Mouse (Mus musculus): Measurements from ENCODE around the gene Hipk3. TPM values are rescaled to one million over a fixed set of nuclear protein-coding genes. Genes with fewer than 3 reads are reported as not detected.

The Hipk3 gene
- total RNA-seq (2021) = 100 to 1,000 TPM; 241 to 253 TPM
- long read RNA-seq, experiment 1, full-length matches to known transcripts = 108 of 210 reads
- long read RNA-seq, experiment 1, partial matches to known transcripts = 39 of 210 reads
- long read RNA-seq, experiment 1, other reads (novel, unspliced or antisense) = 63 of 210 reads
- long read RNA-seq, experiment 2, full-length matches to known transcripts = 85 of 152 reads
- long read RNA-seq, experiment 2, partial matches to known transcripts = 27 of 152 reads
- long read RNA-seq, experiment 2, other reads (novel, unspliced or antisense) = 40 of 152 reads

DNA sequence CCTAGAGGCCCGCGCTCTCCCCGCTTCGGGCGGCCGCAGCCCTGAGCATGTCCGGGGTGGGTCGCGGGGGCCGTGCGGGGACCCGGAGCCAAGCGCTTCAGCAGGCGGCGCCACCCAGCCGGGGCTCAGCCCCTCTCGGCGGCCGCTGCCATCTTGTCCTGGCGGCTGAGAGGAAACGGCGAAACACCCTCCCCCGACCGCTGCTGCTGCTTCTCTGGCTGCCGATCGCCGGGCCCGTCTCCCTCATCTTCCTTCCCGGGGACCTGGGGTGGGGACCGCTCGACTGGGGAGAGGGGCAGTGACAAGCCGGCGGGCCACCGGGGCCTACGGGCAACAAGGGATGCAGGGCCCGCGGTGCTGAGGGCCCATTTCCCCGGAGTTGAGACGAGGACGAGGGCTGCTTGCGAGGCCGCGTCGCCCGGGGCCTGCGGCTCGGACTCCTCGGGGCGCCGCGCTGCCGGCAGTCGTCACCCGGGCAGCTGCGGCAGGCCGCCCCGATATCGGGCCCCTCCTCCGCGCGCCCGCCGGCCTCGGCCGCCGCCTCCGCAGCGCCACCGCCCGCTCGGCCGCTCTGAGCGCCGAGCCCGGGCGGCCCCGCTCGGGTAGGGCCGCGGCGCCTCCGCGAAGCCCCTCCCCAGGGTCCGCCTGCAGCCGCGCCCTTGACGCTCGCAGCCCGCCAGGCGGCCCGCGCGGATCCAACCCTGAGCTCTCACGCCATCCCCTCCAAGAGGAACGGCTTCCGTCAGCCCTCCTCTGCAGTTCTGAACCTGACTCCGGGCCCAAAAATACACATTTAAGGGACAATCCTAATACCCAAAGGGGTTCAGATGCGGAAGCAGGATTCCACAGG, at the start of gene Hipk3:
Gene Hipk3 (minus strand): TSS at position 496 of the 850 bp plus-strand sequence.
- DNase-seq (ENCODE audit: low spot score) = peak; percentile 81

DNA sequence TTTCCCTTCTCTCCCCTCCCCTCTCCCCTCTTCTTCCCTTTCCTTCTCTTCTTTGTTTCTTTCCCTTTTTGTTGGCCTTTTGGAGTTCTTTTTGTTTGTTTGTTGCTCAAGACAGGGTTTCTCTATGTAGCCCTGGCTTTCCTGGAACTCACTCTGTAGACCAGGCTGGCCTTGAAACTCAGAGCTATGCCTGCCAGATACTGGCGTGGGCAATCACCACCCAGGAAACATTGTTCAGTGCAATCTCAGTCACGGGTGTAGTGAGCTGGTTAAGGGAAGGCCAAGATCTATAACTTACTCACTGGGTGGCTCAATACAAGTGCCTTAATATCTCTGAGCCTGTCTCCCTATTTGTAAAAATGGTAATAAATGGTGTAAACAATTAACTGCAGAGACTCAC, 46.0 kb upstream of the Hipk3 start:
- no peak for DNase-seq (ENCODE audit: low spot score)

DNA sequence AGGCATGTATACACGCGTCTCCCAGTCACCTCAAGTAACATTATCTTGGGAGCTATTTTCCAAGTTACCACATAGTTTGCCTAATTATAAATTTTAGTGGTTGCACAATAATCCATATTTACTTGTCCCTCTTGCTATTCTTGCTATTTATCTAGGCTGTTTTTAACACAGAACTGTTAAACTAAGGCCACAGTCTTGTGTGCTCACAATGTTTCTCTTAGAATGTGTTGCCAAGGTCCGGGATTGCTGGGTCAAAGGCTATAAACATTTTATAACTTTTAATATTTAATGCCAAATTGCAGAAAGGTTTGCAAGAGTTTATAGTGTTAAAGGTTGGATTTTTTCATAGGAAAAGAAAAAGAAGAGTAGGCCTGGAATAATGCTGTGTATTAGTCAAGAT, 40.5 kb upstream of the Hipk3 start:
- no peak for DNase-seq (ENCODE audit: low spot score)

DNA sequence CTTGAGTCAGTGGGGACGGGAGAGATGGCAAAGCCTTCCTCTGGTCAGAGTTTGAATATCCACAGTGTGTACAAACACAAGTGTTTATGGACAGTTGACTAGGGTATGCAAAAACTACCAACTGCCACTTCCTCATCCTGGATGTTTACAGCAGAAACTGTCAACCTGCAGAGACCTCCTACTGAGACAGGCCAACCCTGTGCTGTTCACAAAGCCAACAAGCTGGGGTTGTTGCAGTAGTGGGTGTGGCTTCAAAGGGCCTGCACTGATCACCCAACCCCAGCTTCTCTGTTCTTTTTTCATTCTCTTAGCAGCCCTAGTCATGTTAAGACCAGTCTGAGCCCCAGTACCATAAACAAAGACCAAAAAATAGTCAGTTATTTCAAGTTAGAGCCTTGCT, 38.3 kb upstream of the Hipk3 start:
- no peak for DNase-seq (ENCODE audit: low spot score)

DNA sequence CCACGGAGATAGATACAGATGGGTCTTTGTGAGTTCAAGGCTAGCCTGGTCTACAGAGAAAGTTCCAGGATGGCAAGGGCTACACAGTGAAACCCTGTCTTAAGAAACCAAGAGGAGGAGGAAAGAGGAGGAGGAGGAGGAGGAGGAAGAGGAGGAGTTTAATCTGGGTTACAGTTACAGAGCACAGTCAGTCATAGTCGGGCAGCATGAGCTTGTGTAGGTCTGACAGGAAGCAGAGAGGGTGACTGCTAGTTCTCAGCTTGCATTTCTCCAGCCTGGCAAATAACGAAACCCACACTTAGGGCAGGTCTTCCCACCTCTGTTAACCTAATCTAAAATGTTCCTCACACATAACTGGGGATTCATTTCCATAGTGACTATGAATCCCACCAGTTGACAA, 32.3 kb upstream of the Hipk3 start:
- DNase-seq (ENCODE audit: low spot score) = no peak

DNA sequence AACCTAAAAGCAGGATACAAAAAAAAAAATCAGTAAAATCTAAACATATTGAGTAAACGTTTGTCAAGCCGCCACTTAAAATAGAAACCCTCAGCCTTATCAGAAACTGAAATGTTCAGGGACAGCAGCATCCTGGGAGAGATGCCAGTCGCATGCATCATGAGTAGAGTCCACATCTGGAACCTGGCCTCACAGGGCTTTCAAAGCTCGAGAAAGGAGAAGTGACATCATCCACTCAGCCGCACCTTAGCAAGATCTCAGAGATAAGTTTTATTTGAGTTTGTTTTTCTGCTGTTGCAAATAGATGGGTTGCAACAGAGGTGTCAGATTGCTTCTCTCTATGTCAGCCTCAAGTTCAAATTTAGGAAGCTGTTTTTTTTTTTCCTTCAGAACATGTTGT, 31.3 kb upstream of the Hipk3 start:
- DNase-seq (ENCODE audit: low spot score) = no peak

DNA sequence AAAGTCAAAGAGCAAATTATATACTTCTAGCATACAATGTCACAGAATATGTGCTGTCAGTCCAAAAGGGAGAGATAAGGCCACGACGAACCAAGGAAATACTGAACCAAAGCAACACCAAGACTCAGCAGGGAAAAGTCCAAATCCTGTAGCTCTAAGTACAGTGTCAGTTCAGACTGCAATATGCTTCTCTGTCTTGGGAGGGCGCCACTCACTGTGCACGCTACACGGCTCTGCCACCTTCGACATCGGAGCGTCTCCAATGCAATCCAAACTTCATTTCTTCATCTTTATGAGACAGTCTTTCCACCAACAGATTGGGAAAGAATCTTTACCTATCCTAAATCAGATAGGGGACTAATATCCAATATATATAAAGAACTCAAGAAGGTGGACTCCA, 17.4 kb upstream of the Hipk3 start:
- DNase-seq (ENCODE audit: low spot score) = no peak

DNA sequence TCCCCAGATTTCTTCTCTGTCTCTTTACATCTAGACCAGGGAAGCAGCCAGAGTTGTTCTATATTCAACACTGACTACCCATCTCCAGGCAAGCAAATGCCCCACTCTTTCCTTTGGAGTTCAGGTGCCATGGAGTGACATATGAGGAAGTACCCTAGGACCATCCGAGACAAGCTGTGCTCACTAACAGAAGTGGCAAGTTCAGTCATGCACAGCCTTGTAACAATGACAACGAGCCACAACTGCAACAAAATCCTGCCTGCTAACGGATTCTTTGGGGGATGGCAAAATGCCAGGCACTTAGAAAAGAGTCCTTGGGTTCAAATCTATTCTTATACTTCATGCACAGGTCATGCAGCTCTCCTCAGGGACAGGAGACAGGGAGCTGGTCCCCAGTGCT, 8.1 kb upstream of the Hipk3 start:
- DNase-seq (ENCODE audit: low spot score) = no peak

DNA sequence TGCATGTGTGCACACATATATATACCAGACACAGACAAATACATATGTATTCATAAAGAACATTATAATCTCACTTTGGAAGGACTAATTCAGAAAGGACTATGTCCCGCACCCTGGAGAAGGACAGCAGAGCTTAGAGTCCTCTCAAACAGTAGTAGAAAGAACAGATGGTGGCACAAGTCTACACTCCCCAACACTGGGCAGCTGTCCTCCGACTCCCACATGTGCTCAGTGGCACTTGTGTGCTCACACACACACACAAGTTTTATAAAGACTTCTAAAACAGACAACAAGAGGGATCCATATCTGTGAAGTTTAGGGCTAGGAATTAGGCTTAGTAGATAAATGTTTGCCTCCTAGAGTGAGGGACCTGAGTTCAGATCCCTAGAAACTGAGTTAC, 6.8 kb upstream of the Hipk3 start:
- no peak for DNase-seq (ENCODE audit: low spot score)

DNA sequence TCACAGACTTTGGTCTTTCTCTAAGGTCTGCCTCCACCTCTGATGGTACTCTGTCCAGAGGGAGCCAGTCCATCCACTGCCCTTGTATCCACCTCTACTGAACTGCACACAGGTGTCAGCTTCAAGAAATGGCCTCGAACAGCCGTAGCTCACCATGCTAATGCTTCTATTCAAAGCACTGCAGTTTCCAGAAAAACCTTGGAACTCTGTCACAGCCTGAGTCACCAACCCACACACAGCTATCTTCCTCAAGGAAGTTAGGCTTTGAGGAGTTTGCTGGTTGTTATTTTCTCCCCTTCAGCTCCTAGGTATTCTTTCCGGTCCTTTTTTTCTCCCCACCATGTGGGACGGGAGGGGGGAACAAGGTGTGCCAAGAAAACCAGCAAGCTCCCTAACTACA, 3.5 kb upstream of the Hipk3 start:
- DNase-seq (ENCODE audit: low spot score) = no peak

DNA sequence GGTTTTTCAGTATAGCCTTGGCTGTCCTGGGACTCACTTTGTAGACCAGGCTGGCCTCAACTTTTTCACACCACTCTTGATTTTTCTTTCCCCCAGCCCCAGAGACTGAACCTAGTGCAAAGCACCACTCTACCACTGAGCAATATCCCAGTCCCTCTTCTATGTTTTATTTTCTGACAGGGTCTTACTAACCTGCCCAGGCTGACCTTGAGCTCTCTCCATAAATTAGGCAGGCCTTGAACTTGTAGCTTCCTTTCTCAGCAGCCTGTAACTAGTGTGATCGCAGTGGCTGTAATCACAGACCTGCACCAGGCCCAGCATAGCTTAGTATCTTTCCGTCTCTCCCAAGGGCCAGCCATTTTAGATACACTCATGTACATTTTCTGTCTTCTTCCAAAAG, 3.0 kb upstream of the Hipk3 start:
- DNase-seq (ENCODE audit: low spot score) = no peak

DNA sequence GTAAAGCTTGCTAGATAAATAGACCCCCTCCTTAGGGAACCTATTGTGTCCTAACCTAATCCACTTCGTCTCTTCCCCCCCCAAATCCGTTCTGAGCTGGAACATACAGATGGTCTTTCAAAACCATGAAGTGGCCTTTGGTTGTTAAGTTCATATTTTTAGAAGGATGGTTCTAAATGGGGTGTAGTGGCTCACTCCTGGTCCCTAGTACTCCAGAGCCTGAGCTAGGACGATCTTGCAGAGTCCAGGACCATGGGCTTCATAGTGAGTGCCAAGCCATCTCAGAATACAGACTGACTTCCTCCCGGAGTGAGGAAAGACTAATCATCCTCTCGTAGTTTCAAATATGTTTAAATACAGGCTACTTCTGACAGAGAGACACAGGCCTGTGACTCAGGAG, 2.0 kb upstream of the Hipk3 start:
- DNase-seq (ENCODE audit: low spot score) = no peak

DNA sequence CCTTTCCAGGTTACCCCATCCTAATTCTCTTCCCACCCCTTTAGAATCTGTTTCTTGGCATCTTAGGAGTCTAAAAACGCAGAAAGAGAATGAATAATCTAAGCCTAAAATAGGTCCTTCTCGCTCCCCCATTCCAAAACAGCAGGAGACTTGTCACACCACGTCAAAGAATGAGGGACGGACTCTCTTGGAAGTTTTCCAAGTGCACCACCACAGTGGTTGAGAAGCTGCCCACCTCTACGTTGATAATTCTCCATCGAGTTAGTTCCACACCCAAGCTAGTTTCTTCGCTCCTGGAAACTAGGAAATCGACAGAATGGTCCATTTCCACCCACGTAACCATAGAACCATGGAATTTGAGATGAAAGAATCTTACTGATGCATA, 547 bp upstream of the Hipk3 start:
- peak; percentile 26 for DNase-seq (ENCODE audit: low spot score)

DNA sequence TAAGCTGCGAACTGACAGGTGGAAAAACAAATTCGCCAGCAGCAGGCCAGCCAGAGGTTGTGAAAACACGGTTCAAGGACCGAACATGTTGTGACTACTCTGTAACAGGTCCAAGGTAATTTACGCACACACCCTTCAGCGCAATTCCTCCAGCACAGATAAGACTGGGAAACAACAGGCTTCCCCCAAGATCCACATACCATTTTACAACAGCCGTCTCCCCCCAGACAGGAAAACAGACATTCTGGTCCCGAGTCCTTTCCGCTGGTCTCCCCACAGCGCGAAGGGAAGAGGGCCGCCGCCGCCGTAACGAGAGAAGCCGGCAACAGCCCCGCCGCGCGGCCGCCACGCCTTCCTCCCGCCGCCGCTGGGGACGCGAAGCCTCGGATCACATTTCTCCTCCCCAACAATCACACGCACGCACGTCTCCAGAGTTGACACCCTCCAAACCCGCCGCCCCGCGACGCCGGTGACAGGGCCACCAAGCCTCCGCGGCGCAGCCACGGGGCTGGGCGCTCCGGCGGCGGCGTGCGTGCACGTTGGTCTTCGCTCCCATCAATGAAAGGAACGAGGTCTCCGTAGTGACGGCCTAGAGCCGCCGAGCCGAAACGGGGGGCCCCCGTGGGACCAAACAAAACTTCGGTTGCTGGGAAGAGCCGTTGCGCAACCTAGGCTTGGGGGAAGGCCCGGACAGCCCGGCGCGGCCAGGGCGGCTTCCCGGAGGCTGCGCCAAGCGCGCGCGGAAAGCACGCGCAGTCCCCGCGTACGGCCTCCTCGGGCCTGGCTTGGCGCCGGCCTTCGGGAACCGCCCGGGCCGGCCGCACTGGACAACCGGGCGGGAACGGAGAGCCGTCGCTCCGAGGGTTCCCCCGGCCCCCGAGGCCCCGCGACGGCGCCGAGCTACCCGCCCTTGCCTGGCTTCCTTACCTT, 960 bp downstream of the Hipk3 start:
- DNase-seq (ENCODE audit: low spot score) = peak; percentile 91

DNA sequence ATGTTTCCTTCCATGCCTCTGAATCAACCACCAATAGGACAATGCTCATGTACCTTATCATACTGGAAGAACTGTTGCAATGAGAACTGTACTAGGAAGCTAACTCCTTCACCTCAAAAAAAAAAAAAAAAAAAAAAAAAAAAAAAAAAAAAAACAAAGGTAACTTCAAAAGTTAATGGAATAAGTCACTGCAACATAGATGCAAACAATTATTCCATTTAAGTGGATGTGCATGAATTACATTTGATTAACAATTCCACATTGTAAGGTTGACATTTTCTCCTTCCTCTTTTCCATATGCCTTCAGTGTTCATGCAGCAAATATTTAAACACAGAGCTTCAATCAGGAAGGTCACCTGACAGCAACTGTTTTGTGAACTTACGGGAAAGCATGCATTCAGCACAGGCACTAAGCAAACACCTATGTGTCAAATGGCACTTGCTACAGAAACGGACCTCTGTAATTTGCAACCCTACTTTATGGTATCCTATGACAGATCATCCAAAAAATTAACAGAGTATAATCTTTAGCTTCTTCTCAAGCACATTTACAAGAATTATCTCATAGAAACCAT, 2.9 kb downstream of the Hipk3 start:
- DNase-seq (ENCODE audit: low spot score) = no peak

DNA sequence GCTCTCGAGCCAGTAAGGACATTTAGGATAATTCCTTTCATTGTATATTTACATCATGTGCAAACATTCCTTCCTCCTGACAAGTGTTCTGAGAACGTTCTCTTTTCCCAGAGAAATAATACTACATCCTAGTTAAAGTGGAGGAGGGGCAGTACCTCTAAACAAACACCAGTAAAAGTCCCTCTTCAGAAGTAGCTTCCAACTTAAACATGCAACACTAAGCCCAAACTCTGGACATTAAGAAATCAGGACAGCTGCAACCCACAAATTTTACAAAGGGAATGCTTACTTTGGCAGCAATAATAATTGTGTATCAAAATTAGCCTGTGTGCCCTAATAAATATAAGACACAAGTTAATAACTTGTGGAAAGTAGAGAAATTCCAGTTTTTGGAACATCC, 3.5 kb downstream of the Hipk3 start:
- DNase-seq (ENCODE audit: low spot score) = no peak

DNA sequence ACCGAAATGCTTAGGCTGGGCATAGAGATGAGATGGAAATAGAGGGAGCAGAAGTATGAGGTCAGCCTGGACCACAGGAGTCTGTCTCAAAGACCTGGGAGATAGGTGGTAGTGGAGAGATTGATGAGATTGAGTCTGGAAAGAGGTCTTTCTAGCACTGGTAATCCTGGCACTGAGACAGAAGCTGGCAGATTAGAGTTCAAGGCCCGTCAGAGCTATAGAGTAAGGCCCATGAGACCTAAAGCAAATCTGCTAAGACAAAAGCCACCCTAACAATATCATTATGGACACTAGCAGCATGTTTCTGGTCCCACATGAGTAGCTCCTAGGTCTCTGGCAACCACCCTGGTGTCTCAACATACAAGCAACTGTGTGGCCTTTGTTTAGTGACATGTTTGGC, 4.4 kb downstream of the Hipk3 start:
- no peak for DNase-seq (ENCODE audit: low spot score)

DNA sequence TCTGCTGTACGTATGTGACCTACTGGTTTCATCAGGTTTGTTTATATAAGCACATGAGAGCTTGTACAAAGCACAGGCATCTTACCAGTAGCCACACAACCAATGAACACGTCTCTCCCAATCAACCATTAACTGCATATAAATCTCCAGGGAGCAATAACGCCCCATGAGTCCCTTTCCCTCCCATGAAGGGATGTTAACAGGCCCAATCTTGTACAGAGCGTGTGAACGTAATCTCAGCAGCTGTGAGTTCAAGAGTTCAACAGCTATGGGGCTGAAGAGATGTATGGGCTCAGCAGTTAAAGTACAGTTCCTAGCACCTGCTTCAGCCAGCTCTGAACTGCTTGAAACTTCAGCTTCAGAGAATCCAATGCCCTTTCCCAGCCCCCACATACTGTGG, 9.8 kb downstream of the Hipk3 start:
- DNase-seq (ENCODE audit: low spot score) = no peak

DNA sequence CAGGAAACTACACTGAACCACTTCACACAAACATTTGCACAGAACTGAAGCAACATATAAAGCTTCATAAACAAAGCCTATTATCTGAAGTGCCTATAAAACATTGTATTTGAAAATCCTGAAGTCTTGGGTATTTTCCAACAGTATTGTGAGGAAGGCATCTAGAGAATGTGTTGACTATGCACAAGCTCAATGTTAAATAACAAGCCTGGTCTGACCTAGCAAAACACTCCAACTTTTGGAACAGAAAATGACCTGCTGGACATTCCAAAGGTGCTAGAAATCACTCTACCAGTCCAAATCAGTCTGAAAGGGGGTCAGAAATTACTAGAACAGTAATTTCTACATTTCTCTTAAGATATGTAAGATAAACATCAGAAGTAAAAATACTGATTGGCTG, 12.1 kb downstream of the Hipk3 start:
- no peak for DNase-seq (ENCODE audit: low spot score)

DNA sequence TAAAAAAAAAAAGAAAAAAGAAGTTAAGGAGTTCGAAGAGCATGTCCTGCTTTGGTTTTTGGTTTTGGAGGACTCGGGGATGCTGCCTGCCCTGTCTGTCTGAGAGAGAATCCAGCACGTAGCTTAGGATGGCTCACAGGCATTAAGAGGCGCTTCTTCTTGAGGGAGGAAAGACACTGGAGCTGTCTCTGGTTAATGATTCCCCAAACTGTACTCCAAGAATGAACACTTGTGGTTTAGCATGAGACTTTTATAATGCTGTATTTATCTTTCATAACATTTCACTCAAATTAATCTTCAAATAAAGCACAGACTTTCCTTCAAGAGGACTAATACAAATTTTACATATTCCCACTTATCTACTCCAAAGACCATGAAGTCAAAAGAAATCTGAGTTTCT, 15.2 kb downstream of the Hipk3 start:
- DNase-seq (ENCODE audit: low spot score) = no peak

DNA sequence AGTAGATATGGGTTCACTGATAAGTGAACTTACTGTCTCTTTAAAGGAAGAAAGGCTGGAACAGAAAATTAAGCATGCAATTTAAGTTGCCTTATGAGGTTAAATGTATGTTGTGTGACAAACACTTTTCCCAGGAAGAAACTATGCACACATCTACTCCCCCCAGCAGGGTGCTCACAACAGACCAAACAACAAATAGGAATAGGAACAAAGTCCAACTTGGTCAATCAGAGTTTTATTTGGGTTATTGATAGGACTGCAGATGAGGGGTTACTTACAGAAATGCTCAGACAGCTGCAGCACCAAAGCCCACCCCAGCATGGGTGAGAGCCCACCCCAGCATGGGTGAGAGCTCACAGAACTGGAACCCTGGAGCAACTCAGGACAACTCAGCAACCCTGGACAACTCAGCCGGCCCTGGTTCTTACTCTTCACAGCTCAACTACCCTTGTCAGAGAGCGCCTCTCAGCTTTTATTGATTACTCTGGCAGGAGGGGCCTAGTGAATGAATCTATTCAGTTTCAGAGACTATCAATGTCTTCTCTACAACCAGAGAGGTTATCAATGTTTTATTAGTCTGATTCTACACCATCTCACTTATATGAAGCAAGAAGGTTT, 16.7 kb downstream of the Hipk3 start:
- no peak for DNase-seq (ENCODE audit: low spot score)

Data from gastrocnemius, adult 18-20 months (tissue).